Mouse (Mus musculus) liver, postnatal 0 days (tissue): ENCODE data around the gene Foxc2.

Experiments
- CTCF ChIP-seq: sonication (generic); IDR thresholded peaks from 2 replicates; pipeline ENCODE4 v1.5.1; 2016; ENCODE audit warnings: antibody characterized with exemption, low read depth
- EP300 ChIP-seq: IDR thresholded peaks from 2 replicates; pipeline ENCODE4 v1.6.1; 2016; ENCODE audit warnings: antibody characterized with exemption, low read depth, mild to moderate bottlenecking

DNA sequence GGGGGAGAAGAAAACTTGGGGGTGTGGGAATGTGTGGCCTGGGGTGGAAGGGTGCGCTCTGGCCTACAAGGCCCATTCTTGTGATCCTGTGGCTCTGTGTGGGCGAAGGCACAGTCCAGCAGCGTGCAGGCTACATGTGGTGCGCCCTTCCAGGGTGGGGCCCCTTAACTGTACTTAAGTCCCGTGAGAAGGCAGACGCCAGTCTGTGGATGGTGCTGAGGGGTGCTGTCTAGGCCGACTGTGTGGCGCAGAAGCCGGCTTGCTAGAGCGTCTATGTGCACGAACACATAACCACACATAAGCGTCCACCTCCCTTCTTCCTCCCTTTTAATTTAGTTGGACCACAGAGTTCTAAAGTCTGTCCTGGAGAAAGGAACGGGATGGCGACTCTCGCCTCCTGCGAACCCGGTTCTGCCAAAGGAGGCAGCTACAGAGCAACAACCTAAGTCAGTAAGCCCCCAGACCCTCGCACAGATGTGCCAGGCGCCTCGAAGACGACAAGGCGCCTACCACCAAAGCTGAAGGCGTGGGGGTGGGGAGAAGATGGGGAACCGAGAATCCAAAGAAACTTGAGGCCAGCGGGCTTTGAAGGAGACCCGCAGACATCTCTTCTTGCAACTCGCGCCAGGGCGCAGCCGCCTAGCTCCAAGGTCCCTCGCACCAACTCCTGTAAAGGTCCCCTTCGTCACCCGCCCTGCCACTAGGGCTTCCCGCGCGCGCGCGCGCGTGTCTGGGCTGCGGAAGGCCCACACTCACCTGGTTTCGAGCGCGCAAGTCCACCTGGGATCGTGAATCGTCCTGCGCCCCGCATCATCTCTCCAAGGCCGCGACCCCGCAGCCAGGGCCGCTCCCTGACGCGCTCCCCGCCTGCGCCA, 33.5 kb upstream of the Foxc2 start:
- TF ChIP-seq CTCF (no peak), EP300 (no peak)
